7 mouse cellular contexts compared by ENCODE assay signal in genomic region chr6:115049015-115049414, GRCm38 (mm10). TPM values are rescaled to one million over a fixed set of nuclear protein-coding genes. Genes with fewer than 3 reads are reported as not detected.
DNase-seq lines count a peak whose midpoint lies in the region.

No protein-coding gene starts in this region.

- DNase-seq in layer of hippocampus, adult 11-12 months (ENCODE audit: low spot score): peak; percentile 59
- DNase-seq in layer of hippocampus, adult 9-11 months: no peak
- DNase-seq in NIH3T3 (ENCODE audit: low read depth): peak; percentile 49
- peak; percentile 49 for DNase-seq in cerebellum, adult 11-12 months
- DNase-seq in layer of hippocampus, postnatal 10 days (ENCODE audit: low spot score in 2 of 2): peak; percentile 71 to 79
- peak; percentile 72 for DNase-seq in right cerebral cortex, postnatal 4 days
- DNase-seq in urinary bladder, postnatal 10 days (ENCODE audit: low spot score): no peak

RNA-seq across cellular contexts. Expression of gene Tamm41, which starts 11.3 kb away (rescaled TPM):
- total RNA-seq in layer of hippocampus, postnatal 10 days (2021): 10 to 100 TPM; 22.7 to 23.5 TPM

Comparison
In these comparisons a context has a peak if more than half of its experiments do, and no peak if none do; other contexts are left out.
1. DNase-seq: peak in layer of hippocampus, adult 11-12 months (single experiment), NIH3T3 (single experiment), cerebellum, adult 11-12 months (single experiment), layer of hippocampus, postnatal 10 days (2 of 2) and right cerebral cortex, postnatal 4 days (single experiment); none in layer of hippocampus, adult 9-11 months (single experiment) and urinary bladder, postnatal 10 days (single experiment).